Mouse (Mus musculus): ENCODE results near the gene Shroom4. TPM values are rescaled to one million over a fixed set of nuclear protein-coding genes. Genes with fewer than 3 reads are reported as not detected.

The Shroom4 gene
- total RNA-seq, 2 experiments from 2014 or later = 21.4 to 23.0 TPM

DNA sequence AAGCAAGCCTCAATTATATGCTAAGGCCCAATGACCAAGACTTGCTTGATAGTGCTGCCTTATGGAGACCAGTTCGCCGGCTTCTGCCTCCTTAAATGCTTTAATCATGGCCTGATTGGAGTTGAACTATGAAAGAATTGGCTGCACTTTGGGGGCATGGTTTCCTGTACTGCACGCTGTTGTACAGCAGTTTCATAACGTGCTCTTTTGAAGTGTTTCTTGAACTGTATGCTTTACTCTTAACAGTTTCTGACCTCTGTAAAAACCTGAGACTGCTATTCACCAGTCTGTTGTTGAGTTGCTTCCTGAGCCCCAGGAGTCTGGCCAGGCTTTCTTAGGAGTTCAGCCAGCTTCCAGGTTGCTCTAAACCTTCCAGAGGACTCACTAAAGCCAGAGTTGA is 90.8 kb downstream of the Shroom4 start:
- DNase-seq = no peak
- intact Hi-C loops (cut with DNase I) = no loop called here

DNA sequence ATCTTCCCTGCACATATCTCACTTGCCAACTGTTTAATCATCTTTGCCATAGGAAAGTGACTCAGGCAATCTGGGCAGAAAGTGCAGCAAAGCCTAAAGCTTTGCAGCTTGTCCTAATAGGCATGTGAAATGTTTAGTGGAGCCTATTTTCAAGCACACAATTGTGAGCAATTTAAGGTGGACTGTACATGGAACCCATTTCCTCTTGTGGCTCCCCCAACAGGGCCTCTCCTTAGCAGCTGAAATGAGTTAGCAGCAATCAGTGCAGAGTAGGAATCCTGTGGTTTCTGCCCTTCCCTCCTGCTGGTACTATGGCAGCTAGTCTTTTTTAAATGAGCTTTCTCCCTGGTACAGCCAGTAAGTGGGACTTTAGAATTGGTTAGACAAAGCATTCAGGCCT is 95.8 kb downstream of the Shroom4 start:
- intact Hi-C loops (cut with DNase I) = no loop called here

DNA sequence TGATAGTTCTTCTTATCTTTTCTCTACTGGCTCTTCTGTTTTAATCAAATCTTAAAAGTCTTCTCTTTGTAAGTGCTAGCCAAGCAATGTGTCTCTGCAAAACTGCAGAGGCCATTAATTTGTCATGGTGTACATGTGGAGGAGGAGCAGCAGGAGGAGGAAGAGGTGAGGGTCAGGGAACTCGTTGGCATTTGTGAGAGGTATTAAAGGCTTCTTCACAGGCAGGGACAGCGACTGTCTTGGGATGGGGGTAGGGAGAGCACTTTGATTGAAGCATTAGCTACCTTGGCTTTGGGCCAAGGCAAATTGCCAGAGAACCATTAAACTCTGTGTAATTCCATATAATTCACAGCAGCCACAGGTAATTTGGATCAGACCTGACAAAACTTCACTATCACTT is 96.7 kb downstream of the Shroom4 start:
- DNase-seq = no peak
- intact Hi-C loops (cut with DNase I) = no loop called here

More for the DNA sequence above, 95.8 kb downstream of the Shroom4 start:
- DNase-seq = no peak

DNA sequence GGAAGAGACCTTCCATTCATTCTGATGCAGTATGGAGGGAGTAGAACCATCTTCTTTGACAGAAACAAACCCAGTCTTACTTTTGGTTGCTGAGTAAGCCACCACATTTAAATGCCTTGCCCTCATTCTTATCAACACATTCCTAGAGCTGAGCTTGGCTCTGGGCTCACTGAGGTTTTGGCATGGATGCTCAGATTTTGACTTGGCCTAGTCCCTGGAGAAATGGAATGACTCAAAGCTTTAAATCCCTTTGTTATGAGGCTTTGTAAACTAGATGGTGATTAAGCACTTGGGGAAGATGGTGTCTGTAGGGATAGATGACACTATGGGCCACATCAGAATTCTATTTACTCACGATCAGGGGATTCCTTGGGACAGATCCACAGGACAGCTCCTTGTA is 102.2 kb downstream of the Shroom4 start:
- DNase-seq = peak; percentile 9 to 21
- intact Hi-C loops (cut with DNase I) = no loop called here

DNA sequence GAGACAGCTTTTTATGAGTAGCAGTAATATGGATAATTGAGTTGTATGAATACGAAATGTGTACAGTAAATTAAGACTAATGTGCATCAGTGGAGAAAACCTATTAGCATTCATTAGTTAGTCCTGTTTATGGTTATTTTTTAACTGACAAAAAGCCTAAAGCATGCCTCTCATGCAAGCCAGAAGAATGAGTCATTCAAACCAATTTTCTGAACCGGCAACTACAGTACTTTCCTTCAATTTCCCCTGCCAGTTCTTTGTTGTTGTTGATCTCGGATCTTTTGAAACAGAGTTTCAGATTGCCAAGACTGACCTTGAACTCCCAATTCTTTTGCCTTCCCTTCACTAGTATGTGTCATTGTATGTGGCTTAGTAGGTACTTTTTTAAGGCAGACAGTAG is 117.6 kb downstream of the Shroom4 start:
- intact Hi-C loops (cut with DNase I) = no loop called here
- DNase-seq = no peak

DNA sequence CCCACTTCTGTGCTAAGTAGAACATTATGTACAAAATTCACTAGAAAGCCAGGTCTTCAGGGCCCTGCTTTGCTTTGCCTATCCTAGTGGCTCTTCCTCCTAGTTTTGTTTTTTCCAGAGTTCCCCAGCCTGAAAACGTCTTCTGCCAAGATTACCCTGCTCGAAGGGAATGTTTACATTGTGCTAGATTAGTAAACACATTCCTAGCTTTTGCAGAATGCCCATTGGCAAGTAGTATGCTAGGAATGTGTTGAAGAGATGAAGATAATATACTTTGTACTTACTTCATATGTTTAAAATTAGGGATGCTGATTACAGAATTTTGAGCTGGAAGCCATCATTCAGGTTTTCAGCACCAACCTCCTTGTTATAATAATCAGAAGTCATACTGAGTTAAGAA is 118.8 kb downstream of the Shroom4 start:
- DNase-seq = no peak
- intact Hi-C loops (cut with DNase I) = no loop called here

DNA sequence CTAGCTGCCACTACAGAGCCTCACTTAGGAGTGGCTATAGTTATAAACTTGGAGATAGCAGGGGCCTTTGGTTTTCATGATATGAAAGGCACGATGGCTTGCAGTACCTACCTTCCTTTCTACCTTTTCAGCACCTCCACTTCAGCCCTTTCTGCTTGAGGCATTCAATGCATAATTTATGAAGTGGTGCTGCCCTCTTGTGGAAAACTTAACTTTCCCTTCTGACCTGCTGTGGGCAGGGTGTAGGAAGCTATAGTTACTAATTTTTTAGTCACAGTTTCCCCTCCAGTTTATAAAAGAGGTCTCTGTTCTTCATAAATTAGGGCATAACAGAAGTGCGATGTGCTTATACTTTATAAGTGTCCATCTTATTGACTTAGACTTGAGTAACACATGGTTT is 123.3 kb downstream of the Shroom4 start:
- peak; percentile 14 to 44 for DNase-seq
- intact Hi-C loops (cut with DNase I) = loop anchor here (1.0 to 5.0 kb wide), 3 partner anchors 42 to 262 kb away; partner anchors contain the start of gene Bmp15

DNA sequence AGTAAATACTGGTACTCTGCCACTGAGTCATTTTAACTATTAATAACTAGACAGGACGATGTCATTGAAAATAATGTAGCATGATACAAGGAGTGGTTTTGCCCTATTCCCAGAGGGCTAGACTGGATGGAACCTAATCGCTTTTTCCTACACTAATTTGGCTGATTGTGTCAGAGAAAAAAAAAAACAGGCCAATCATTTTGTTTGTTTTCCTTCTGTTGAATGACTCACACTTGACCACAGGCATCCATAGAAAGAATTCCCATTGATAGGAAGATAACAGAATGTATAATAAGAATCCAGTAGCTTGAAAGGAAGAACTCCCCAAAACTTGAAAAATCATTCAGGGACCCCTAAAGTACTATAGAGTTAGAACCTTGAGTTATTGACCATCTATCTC is 137.0 kb downstream of the Shroom4 start:
- no peak for DNase-seq
- intact Hi-C loops (cut with DNase I) = loop anchor here (5.0 kb wide), 1 partner anchor 41 kb away; no protein-coding TSS in a partner anchor

DNA sequence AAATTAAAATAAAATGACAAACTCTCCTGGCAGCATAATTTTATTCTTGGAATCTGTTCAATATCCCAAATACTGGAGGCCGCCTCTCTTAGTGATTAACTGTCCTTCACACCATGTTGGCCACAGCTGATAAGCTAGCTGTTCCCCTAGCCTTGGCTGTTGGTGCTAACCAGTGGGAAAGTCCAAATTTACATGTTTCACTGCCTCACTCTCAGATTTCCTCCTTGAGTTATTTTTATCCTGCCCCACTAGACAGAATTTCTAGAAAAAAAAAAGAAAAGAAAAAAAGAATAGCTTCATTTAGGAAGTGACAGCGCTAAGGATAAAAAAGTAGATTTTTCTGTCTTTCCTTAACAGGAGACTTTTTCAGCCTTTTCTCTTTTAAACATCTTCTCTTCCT is 138.0 kb downstream of the Shroom4 start:
- peak in 1 of 2 experiments; percentile 7 for DNase-seq
- intact Hi-C loops (cut with DNase I) = loop anchor here (5.0 kb wide), 1 partner anchor 40 kb away; no protein-coding TSS in a partner anchor

DNA sequence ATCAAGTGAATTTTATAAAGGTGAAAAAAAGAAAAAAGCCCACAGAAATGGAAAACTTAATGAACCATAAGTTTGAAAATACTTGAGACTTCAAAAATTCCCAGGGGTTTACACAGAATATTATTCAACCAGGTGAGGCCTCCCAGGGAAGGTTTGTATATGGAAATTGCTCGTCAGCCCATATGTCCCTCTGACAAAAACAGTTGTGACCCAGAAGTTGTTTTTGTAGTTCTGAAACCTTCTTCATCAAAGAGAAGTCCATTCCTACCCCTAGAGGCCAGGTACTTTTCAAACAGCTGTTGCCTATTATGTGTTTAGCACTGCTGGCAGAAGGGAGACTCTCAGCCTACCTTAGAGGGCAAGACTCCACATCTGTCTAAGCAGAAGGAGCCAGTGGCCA is 165.4 kb downstream of the Shroom4 start:
- intact Hi-C loops (cut with DNase I) = no loop called here
- no peak for DNase-seq

DNA sequence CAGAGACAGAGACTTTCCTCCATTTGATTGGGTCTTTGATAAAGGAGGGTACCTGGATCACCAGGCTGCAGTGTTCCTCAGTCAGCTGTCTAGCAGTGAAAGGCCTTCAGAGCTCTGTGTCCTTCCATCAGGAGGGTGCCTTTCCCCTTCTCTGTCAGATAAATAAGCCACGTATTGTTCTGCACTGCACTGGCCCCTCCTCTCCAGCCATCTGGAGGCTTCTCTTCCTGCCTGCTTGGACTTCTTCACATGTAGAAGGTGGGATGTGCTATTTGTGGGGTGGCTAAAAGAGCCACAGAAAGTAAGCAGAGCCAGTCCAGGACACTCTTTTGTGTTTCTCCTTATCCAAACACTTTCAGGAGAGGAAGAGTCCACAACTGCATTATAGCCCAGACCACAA is 174.9 kb downstream of the Shroom4 start:
- intact Hi-C loops (cut with DNase I) = no loop called here
- DNase-seq = no peak

DNA sequence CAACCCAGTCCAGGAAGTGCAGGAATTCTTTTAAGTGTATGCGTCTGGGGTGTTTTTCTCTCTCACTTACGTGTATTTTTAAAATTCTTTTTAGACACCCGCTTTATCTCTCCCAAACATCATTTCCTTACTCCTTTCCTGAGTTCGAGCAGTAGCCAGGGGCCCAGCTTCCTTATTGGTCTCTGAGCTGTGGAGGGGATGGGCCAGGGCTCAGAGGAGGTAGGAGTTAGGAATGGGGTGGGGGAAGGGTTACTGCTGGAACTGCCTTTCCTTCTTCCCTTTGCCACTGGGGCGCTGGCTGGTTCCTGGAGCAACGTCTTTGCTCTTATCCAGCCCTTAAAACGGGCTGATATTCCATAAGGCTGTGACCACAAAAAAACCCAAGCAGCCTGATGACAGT is 177.3 kb downstream of the Shroom4 start:
- DNase-seq = peak; percentile 21 to 32
- intact Hi-C loops (cut with DNase I) = loop anchor here (5.0 kb wide), 1 partner anchor 40 kb away; no protein-coding TSS in a partner anchor

DNA sequence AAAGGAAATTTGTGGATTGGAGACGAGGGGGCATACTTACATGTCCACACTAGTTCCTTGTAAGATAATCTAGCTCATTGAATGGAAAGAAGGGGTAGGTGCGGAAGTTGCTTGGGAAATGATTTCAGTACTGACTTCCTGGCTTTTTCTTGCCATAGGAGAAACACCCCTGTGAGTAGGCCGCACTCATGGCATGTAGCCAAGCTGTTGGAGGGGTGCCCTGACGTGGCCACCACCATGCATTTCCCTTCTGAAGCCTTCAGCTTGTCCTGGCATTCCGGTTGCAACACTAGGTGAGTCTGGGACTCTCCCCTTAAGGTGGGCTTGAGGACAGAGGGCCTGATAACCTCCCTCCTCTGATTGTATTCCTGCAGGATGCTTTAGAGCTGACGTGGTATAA is 181.0 kb downstream of the Shroom4 start:
- intact Hi-C loops (cut with DNase I) = no loop called here
- no peak for DNase-seq

DNA sequence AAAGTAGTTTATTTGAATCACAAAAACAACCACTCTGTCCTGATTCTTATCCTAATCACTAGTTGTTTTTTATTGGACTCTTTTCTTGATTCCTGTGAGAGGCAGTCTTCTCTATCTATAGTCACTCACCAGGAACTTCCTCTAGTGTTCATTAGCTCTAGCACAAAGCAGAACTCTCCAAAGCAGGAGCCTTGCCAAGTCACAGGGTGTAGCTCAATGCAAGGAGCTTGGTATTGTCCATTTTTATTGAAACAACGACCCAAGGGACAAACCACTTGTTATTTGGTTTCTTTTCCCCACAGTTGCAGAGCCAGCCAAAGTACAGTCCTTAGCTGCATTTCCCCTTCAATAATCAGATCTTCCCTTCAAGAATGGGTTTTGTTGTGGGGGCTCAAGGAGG is 181.5 kb downstream of the Shroom4 start:
- DNase-seq = no peak
- intact Hi-C loops (cut with DNase I) = no loop called here

DNA sequence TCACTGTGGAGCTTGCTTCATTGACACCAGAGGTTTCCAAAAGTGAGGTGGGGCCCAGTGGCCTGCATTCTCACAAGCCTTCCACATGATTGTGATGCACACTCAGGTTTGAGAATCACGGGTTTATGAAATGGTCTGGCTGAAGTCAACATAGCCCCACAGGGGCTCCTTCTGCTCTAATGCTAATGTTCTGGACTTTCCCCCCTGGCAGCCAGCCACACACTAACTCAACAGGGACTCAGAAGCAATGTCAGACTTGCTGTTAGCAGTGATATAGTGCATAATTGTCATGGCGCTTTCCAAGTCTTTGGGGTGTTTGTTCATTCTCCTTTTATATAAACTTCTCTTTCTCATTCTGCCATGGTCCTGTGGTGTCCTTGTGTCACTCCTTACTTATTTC is 183.0 kb downstream of the Shroom4 start:
- DNase-seq = no peak
- intact Hi-C loops (cut with DNase I) = no loop called here

DNA sequence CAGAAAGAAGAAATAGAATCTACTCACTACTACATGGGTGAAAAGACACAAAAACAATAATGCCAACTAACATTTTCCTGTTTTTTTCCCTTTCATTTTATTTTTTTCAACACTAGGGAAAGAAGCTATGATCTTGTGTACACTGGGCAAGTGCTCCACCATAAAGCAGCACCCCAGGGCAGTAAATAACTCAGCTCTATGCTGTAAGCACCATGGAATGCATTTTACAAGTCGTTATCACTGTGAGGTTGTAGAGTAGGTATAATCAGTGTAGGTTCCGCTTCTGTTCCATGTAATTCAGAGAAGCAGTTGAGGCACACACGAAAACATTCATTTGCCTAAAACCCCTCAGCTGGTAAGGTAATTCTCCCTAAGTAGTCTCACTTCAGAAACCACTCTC is 194.5 kb downstream of the Shroom4 start:
- intact Hi-C loops (cut with DNase I) = no loop called here
- DNase-seq = no peak

DNA sequence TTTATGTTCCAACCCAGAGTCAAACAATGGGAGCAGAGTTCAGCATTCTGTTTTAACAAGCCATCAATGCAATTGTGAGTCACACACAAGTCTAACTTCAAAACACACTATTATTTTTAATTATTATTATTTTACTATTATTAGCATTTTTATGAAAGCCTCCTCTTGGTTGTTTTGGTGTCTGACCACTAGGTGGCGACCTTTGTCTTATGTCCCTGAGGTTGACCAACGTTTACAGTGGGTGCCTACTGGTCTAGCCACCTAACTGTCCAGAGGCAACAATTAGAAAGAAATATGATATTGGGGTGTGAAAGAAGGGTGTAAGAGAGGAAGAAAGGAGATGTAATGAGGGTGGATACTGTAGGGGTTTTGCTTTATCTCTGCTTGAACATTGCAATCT is 254.4 kb downstream of the Shroom4 start:
- peak; percentile 5 to 32 for DNase-seq
- intact Hi-C loops (cut with DNase I) = no loop called here

DNA sequence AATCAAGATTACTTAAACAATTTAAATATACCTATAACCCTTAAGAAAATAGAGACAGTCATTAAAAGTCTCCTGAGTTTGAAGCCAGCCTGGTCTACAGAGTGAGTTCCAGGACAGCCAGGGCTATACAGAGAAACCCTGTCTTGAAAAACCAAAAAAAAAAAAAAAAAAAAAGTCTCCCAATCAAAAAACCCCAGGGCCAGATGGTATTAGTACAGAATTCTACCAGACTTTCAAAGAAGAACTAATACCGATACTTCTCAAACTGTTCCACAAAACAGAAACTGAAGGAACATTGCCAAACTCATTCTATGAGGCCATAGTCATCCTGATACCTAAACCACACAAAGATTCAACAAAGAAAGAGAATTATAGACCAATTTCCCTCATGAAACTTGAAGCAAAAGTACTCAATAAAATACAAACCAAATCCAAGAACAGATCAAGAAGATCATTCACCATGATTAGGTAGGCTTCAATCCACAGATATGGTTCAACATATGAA is 259.2 kb downstream of the Shroom4 start:
- DNase-seq = no peak
- intact Hi-C loops (cut with DNase I) = no loop called here

Other genes with a start within 250 kb of the Shroom4 start
- gene Nudt10, start 226.8 kb upstream of the Shroom4 start, total RNA-seq (2021) = 1 to 10 TPM in 1 of 2 experiments, under 1 TPM in 1; 0.84 to 1.2 TPM
- gene Bmp15, start 79.1 kb upstream of the Shroom4 start, total RNA-seq (2021) = under 1 TPM; 0.15 to 0.22 TPM

Data from heart, postnatal 10 days (tissue).